Mouse (Mus musculus) hindbrain, embryonic 14.5 days (tissue): ENCODE measurements around the gene Fadd. TPM values are rescaled to one million over a fixed set of nuclear protein-coding genes. Genes with fewer than 3 reads are reported as not detected.
A peak's percentile ranks its signal among the peaks of the same experiment; 100 is the strongest.

Experiments used
- ATAC-seq: fragments of 200-750 bp; cut with Nextera tagmentation; 2 replicates; pipeline ENCODE4 v1.8.0; 2017; ENCODE audit warnings: moderate number of reproducible peaks, mild to moderate bottlenecking, moderate TSS enrichment, moderate library complexity; ENCODE audit not compliant: low FRiP score
- DNase-seq: peaks from one replicate; pipeline ENCODE4 v3.0.0-alpha.2; 2015; ENCODE audit warnings: low spot score
- H3K27ac ChIP-seq: fragments of 300-500 bp; sonication (generic); 2 replicates; pipeline ENCODE4 v1.5.1; 2014; ENCODE audit warnings: mild to moderate bottlenecking, moderate library complexity
- H3K27me3 ChIP-seq: fragments of 300-500 bp; sonication (generic); 2 replicates; pipeline ENCODE4 v1.6.1; 2014; ENCODE audit warnings: mild to moderate bottlenecking, low read length, mixed read lengths; ENCODE audit not compliant: control insufficient read depth, insufficient read depth
- H3K36me3 ChIP-seq: fragments of 300-500 bp; sonication (generic); replicated peaks from 2 replicates; pipeline ENCODE4 v1.6.1; 2014; ENCODE audit not compliant: control insufficient read depth, insufficient read depth
- H3K4me1 ChIP-seq: fragments of 300-500 bp; sonication (generic); replicated peaks from 2 replicates; pipeline ENCODE4 v1.6.1; 2014; ENCODE audit warnings: antibody characterized with exemption, low read length, mixed read lengths; ENCODE audit not compliant: control insufficient read depth, insufficient read depth
- H3K4me2 ChIP-seq: fragments of 300-500 bp; sonication (generic); replicated peaks from 2 replicates; pipeline ENCODE4 v1.6.1; 2014; ENCODE audit warnings: mild to moderate bottlenecking, moderate library complexity
- H3K4me3 ChIP-seq: fragments of 300-500 bp; sonication (generic); replicated peaks from 2 replicates; pipeline ENCODE4 v1.5.1; 2014; ENCODE audit warnings: mild to moderate bottlenecking, low read length
- H3K9ac ChIP-seq: fragments of 300-500 bp; sonication (generic); 2 replicates; pipeline ENCODE4 v1.6.1; 2014
- H3K9me3 ChIP-seq: fragments of 300-500 bp; sonication (generic); 2 replicates; pipeline ENCODE4 v1.6.1; 2016; ENCODE audit warnings: low read length; ENCODE audit not compliant: control insufficient read depth
- WGBS: fragments of 180-500 bp; shearing (Covaris S2); extraction: QIAGEN DNeasy Blood & Tissue Kit; methylation state at CpG from one replicate; pipeline ENCODE4 v1.1.7; 2014; 5-methylcytosine and 5-hydroxymethylcytosine counted together
- polyA plus RNA-seq: library from polyadenylated mRNA; unstranded; fragments of >200 nt; fragmentation: Nextera tagmentation; extraction: Ambion mirVana; gene quantifications from 2 replicates; pipeline ENCODE4 v1.2.1, GENCODE M21; 2014

The Fadd gene
- polyA plus RNA-seq, 1 experiment from 2014 or later: 5.4 TPM

GRCm38 (mm10) chr7:144612829-144613228, 30.6 kb upstream of the Fadd start:
- no peak for DNase-seq
- Histone ChIP-seq H3K36me3 (no peaks in the 10 kb centered on the region), H3K4me2 (no peak overlapping the region), H3K9ac (no peak overlapping the region), H3K4me3 (no peak overlapping the region), H3K27ac (no peak overlapping the region), H3K27me3 (no peaks in the 10 kb centered on the region), H3K9me3 (no peaks in the 10 kb centered on the region), H3K4me1 (no peaks in the 10 kb centered on the region)
- WGBS: 76% methylated on average over 4 of the region's 4 CpGs
- ATAC-seq: no peak

GRCm38 (mm10) chr7:144612351-144612750, 30.1 kb upstream of the Fadd start:
- no peak for DNase-seq
- H3K27me3 ChIP-seq: no peaks in the 10 kb centered on the region
- no peaks in the 10 kb centered on the region for H3K4me1 ChIP-seq
- no peak overlapping the region for H3K27ac ChIP-seq
- H3K4me2 ChIP-seq: no peak overlapping the region
- H3K36me3 ChIP-seq: no peaks in the 10 kb centered on the region
- no peak for ATAC-seq
- no peak overlapping the region for H3K4me3 ChIP-seq
- no peaks in the 10 kb centered on the region for H3K9me3 ChIP-seq
- H3K9ac ChIP-seq: no peak overlapping the region
- WGBS: 73% methylated on average over 4 of the region's 4 CpGs

- no peaks in the 10 kb centered on the region for H3K27me3 ChIP-seq
- H3K9me3 ChIP-seq: no peaks in the 10 kb centered on the region
- no peaks in the 10 kb centered on the region for H3K36me3 ChIP-seq
- H3K27ac ChIP-seq: no peak overlapping the region
- ATAC-seq (no peak), DNase-seq (no peak)
- H3K9ac ChIP-seq: no peak overlapping the region
- H3K4me1 ChIP-seq: no peaks in the 10 kb centered on the region
- no peak overlapping the region for H3K4me2 ChIP-seq
- 95% methylated on average over 16 of the region's 16 CpGs for WGBS
- H3K4me3 ChIP-seq: no peak overlapping the region
Observed at GRCm38 (mm10) chr7:144611595-144611994, 29.3 kb upstream of the Fadd start.

- ATAC-seq (no peak), DNase-seq (no peak)
- H3K4me3 ChIP-seq: no peak overlapping the region
- H3K36me3 ChIP-seq: no peaks in the 10 kb centered on the region
- no peaks in the 10 kb centered on the region for H3K4me1 ChIP-seq
- no peak overlapping the region for H3K9ac ChIP-seq
- H3K27me3 ChIP-seq: no peaks in the 10 kb centered on the region
- H3K9me3 ChIP-seq: no peaks in the 10 kb centered on the region
- WGBS: 87% methylated on average over 7 of the region's 7 CpGs
- H3K27ac ChIP-seq: no peak overlapping the region
- H3K4me2 ChIP-seq: no peak overlapping the region
Observed at GRCm38 (mm10) chr7:144609568-144609967, 27.3 kb upstream of the Fadd start.

- H3K9me3 ChIP-seq: no peaks in the 10 kb centered on the region
- H3K4me1 ChIP-seq: no peaks in the 10 kb centered on the region
- 89% methylated on average over 15 of the region's 15 CpGs for WGBS
- H3K4me2 ChIP-seq: no peak overlapping the region
- H3K9ac ChIP-seq: no peak overlapping the region
- no peak overlapping the region for H3K27ac ChIP-seq
- no peak for DNase-seq
- no peaks in the 10 kb centered on the region for H3K36me3 ChIP-seq
- ATAC-seq: no peak
- no peaks in the 10 kb centered on the region for H3K27me3 ChIP-seq
- no peak overlapping the region for H3K4me3 ChIP-seq
Observed at GRCm38 (mm10) chr7:144607862-144608261, 25.6 kb upstream of the Fadd start.

GRCm38 (mm10) chr7:144604735-144605134, 22.5 kb upstream of the Fadd start:
- Histone ChIP-seq H3K9ac (no peak overlapping the region), H3K36me3 (no peaks in the 10 kb centered on the region), H3K27ac (no peak overlapping the region), H3K4me1 (no peaks in the 10 kb centered on the region), H3K27me3 (no peaks in the 10 kb centered on the region), H3K4me3 (no peak overlapping the region), H3K4me2 (no peak overlapping the region), H3K9me3 (no peaks in the 10 kb centered on the region)
- no peak for ATAC-seq
- 81% methylated on average over 4 of the region's 4 CpGs for WGBS
- no peak for DNase-seq

- DNase-seq (no peak), ATAC-seq (no peak)
- no peak overlapping the region for H3K27ac ChIP-seq
- no peaks in the 10 kb centered on the region for H3K36me3 ChIP-seq
- H3K9me3 ChIP-seq: no peaks in the 10 kb centered on the region
- no peak overlapping the region for H3K4me3 ChIP-seq
- H3K4me1 ChIP-seq: no peaks in the 10 kb centered on the region
- H3K27me3 ChIP-seq: no peaks in the 10 kb centered on the region
- WGBS: 98% methylated on average over 2 of the region's 2 CpGs
- no peak overlapping the region for H3K9ac ChIP-seq
- no peak overlapping the region for H3K4me2 ChIP-seq
Observed at GRCm38 (mm10) chr7:144604291-144604690, 22.0 kb upstream of the Fadd start.

GRCm38 (mm10) chr7:144600333-144600900, 18.2 kb upstream of the Fadd start:
- Histone ChIP-seq H3K4me2 (no peak overlapping the region), H3K9ac (no peak overlapping the region), H3K4me3 (no peak overlapping the region), H3K9me3 (no peaks in the 10 kb centered on the region), H3K27me3 (no peaks in the 10 kb centered on the region), H3K27ac (no peak overlapping the region), H3K36me3 (no peaks in the 10 kb centered on the region), H3K4me1 (no peaks in the 10 kb centered on the region)
- no peak; the same call in 1 of the 2 replicates for ATAC-seq
- WGBS: 16% methylated on average over 6 of the region's 6 CpGs
- DNase-seq: no peak

GRCm38 (mm10) chr7:144589508-144589907, 7.2 kb upstream of the Fadd start:
- no peak for ATAC-seq
- Histone ChIP-seq H3K4me3 (no peak overlapping the region), H3K9me3 (no peaks in the 10 kb centered on the region)

GRCm38 (mm10) chr7:144587291-144587690, 5.0 kb upstream of the Fadd start:
- DNase-seq (peak; percentile 76), ATAC-seq (no peak)
- Histone ChIP-seq H3K4me2 (no peak overlapping the region), H3K9me3 (no peaks in the 10 kb centered on the region), H3K9ac (no peak overlapping the region), H3K27me3 (no peaks in the 10 kb centered on the region), H3K4me1 (no peaks in the 10 kb centered on the region; the same call in 1 of the 2 replicates), H3K27ac (no peak overlapping the region), H3K36me3 (no peaks in the 10 kb centered on the region), H3K4me3 (no peak overlapping the region)
- 34% methylated on average over 2 of the region's 2 CpGs for WGBS

More at GRCm38 (mm10) chr7:144589508-144589907, 7.2 kb upstream of the Fadd start:
- Histone ChIP-seq H3K27me3 (no peaks in the 10 kb centered on the region), H3K36me3 (no peaks in the 10 kb centered on the region), H3K9ac (no peak overlapping the region), H3K4me2 (no peak overlapping the region), H3K4me1 (no peaks in the 10 kb centered on the region), H3K27ac (no peak overlapping the region)
- peak; percentile 66 for DNase-seq
- 82% methylated on average over 3 of the region's 3 CpGs for WGBS
